In the genomic region with DNA sequence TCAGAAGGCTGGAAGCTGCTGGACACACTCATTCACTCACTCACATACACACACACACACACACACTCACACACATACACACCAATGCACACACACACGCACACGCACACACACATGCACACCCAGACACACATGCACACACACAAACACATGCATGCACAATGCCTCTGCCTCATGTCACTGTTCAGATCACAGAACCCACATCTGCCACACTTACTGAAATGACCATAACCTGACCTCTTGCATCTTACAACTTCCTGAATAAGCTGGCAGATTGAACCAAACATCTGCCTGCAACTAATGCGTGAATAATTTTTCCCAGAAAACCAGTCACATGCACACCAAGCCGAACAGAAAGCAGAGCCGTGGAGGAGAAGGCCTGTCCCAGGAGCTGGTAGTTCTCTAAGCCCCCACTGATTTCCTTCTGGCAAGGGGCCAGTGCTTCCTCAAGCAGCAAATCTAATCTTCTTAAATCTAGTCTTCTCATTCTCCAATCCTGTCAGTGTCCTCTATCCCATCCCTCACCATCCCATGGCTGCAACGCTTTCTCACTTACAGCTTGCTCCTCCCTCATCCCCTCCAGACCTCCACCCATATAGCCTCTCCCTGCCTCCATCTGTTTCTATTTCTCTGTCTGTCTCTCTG, we compare ENCODE assay signal across 8 mouse cellular contexts. TPM values are rescaled to one million over a fixed set of nuclear protein-coding genes. Genes with fewer than 3 reads are reported as not detected.
A peak's percentile ranks its signal among the peaks of the same experiment; 100 is the strongest.
DNase-seq lines count a peak whose midpoint lies in the region; ATAC-seq lines count a peak whose summit lies in the region.
"Had no signal": no experiment of that assay in that cellular context is flagged by ENCODE, and none has a peak within 500 bp of the region (broad histone marks: within the 10 kb centered on the region; RNA-seq: fewer than 3 reads in every experiment).

No protein-coding gene starts in this region.

- H3K27ac ChIP-seq in embryonic facial prominence, embryonic 13.5 days: peak overlapping the region; percentile 75
- no peak overlapping the region for H3K27ac ChIP-seq in intestine, embryonic 16.5 days (ENCODE audit: low read length)
- H3K27ac ChIP-seq in neural tube, embryonic 13.5 days (replicated peaks): no peak overlapping the region

- no peaks in the 10 kb centered on the region for H3K9me3 ChIP-seq in embryonic facial prominence, embryonic 13.5 days
- H3K9me3 ChIP-seq in intestine, embryonic 16.5 days (ENCODE audit: control insufficient read depth, low read length): no peaks in the 10 kb centered on the region
- no peaks in the 10 kb centered on the region for H3K9me3 ChIP-seq in neural tube, embryonic 13.5 days

- H3K36me3 ChIP-seq in embryonic facial prominence, embryonic 13.5 days: no peaks in the 10 kb centered on the region
- H3K36me3 ChIP-seq in intestine, embryonic 16.5 days (ENCODE audit: control insufficient read depth, insufficient read depth, low read length): no peaks in the 10 kb centered on the region
- H3K36me3 ChIP-seq in neural tube, embryonic 13.5 days: no peaks in the 10 kb centered on the region

- H3K4me1 ChIP-seq in embryonic facial prominence, embryonic 13.5 days: peaks cover 20% of the 10 kb centered on the region
- H3K4me1 ChIP-seq in intestine, embryonic 16.5 days (ENCODE audit: control insufficient read depth, insufficient read depth, low read length): peaks cover 7% of the 10 kb centered on the region; the same call in 1 of the 2 replicates
- H3K4me1 ChIP-seq in neural tube, embryonic 13.5 days (replicated peaks): peaks cover 12% of the 10 kb centered on the region

- H3K9ac ChIP-seq in embryonic facial prominence, embryonic 13.5 days: no peak overlapping the region
- no peak overlapping the region for H3K9ac ChIP-seq in intestine, embryonic 16.5 days (ENCODE audit: low read depth, low read length)
- H3K9ac ChIP-seq in neural tube, embryonic 13.5 days: no peak overlapping the region

- WGBS in embryonic facial prominence, embryonic 13.5 days: 35% methylated on average over 6 of the region's 6 CpGs
- WGBS in intestine, embryonic 16.5 days: 44% methylated on average over 6 of the region's 6 CpGs
- WGBS in neural tube, embryonic 13.5 days: 61% methylated on average over 6 of the region's 6 CpGs

- peak; percentile 6 for DNase-seq in kidney, adult 9 months
- DNase-seq in kidney, adult 11 months: no peak
- DNase-seq in frontal cortex, postnatal 10 days (ENCODE audit: low spot score in 2 of 2): no peak

- H3K27me3 ChIP-seq in embryonic facial prominence, embryonic 13.5 days: no peaks in the 10 kb centered on the region
- H3K27me3 ChIP-seq in intestine, embryonic 16.5 days (replicated peaks; ENCODE audit: control insufficient read depth, insufficient read depth, low read length): no peaks in the 10 kb centered on the region
- no peaks in the 10 kb centered on the region for H3K27me3 ChIP-seq in neural tube, embryonic 13.5 days

- ATAC-seq in embryonic facial prominence, embryonic 13.5 days (ENCODE audit: insufficient number of reproducible peaks, insufficient read depth, low FRiP score, low TSS enrichment, low read depth): peak; percentile 79
- ATAC-seq in intestine, embryonic 16.5 days: peak; percentile 72
- ATAC-seq in neural tube, embryonic 13.5 days (ENCODE audit: low read depth): peak; percentile 53; the same call in 1 of the 2 replicates
- no peak for ATAC-seq in megakaryocyte progenitor cell, adult 5-6 weeks (replicated peaks; ENCODE audit: poor library complexity)

- H3K4me2 ChIP-seq in embryonic facial prominence, embryonic 13.5 days: peak overlapping the region; percentile 14
- no peak overlapping the region for H3K4me2 ChIP-seq in intestine, embryonic 16.5 days (ENCODE audit: low read depth, low read length)
- H3K4me2 ChIP-seq in neural tube, embryonic 13.5 days: no peak overlapping the region

- H3K4me3 ChIP-seq in embryonic facial prominence, embryonic 13.5 days: no peak overlapping the region
- no peak overlapping the region for H3K4me3 ChIP-seq in intestine, embryonic 16.5 days (ENCODE audit: low read length)
- no peak overlapping the region for H3K4me3 ChIP-seq in neural tube, embryonic 13.5 days
- H3K4me3 ChIP-seq: myocyte had no signal

RNA-seq across cellular contexts. Expression of a gene that starts 51.1 kb away (rescaled TPM):
- polyA plus RNA-seq in embryonic facial prominence, embryonic 13.5 days (2015; fragmentation: Nextera tagmentation; extraction: Ambion mirVana): 146 and 173 TPM in 2 replicates
- 114 and 127 TPM in 2 replicates for polyA plus RNA-seq in intestine, embryonic 16.5 days (2015; fragmentation: Nextera tagmentation; extraction: Ambion mirVana)
- polyA plus RNA-seq in neural tube, embryonic 13.5 days (2015; fragmentation: Nextera tagmentation; extraction: Ambion mirVana): 39.2 and 39.4 TPM in 2 replicates
- total RNA-seq in megakaryocyte progenitor cell, adult 5-6 weeks (2015): 94.4 and 97.8 TPM in 2 replicates
- total RNA-seq in megakaryocyte progenitor cell, adult 5-6 weeks (2017): 63.2 and 70.4 TPM in 2 replicates
